Mouse (Mus musculus) kidney, adult 2 months (tissue): Measurements from ENCODE around the gene Ppp2r2c. TPM values are rescaled to one million over a fixed set of nuclear protein-coding genes. Genes with fewer than 3 reads are reported as not detected.

Experiments used
- DNase-seq: peaks from one replicate; pipeline ENCODE4 v3.0.0; 2021
- H3K27ac ChIP-seq: fragments of 200-500 bp; 2 replicates; pipeline ENCODE4 v1.5.1; 2012; ENCODE audit warnings: low read depth, low read length, control low read depth, inconsistent platforms; ENCODE audit not compliant: insufficient read depth
- H3K27me3 ChIP-seq: fragments of 200-500 bp; replicated peaks from 2 replicates; pipeline ENCODE4 v1.6.1; 2012; ENCODE audit warnings: mild to moderate bottlenecking, moderate library complexity, low read length, inconsistent platforms; ENCODE audit not compliant: control insufficient read depth, insufficient read depth
- H3K36me3 ChIP-seq: fragments of 200-500 bp; 2 replicates; pipeline ENCODE4 v1.6.1; 2012; ENCODE audit warnings: mild to moderate bottlenecking, moderate library complexity, low read length, inconsistent platforms; ENCODE audit not compliant: control insufficient read depth, insufficient read depth
- H3K4me1 ChIP-seq: fragments of 200-500 bp; 2 replicates; pipeline ENCODE4 v1.6.1; 2011; ENCODE audit warnings: low read length; ENCODE audit not compliant: control insufficient read depth, insufficient read depth
- H3K4me3 ChIP-seq: fragments of 200-500 bp; 2 replicates; pipeline ENCODE4 v1.5.1; 2011; ENCODE audit warnings: mild to moderate bottlenecking, low read depth, low read length, control low read depth; ENCODE audit not compliant: insufficient read depth
- CTCF ChIP-seq: fragments of 200-500 bp; conservative IDR thresholded peaks from 2 replicates; pipeline ENCODE4 v1.5.1; 2011; ENCODE audit warnings: low read depth, mild to moderate bottlenecking, control low read depth, low read length, moderate library complexity, mixed read lengths; ENCODE audit not compliant: insufficient read depth, insufficient read length
- POLR2A ChIP-seq: fragments of 200-500 bp; IDR thresholded peaks from one replicate; pipeline ENCODE4 v1.6.1; 2011; ENCODE audit warnings: low read depth, low read length, control low read depth
- WGBS: fragments of 180-500 bp; shearing (Covaris S2); methylation state at CpG from one replicate; pipeline ENCODE4 v1.1.7; 2018; 5-methylcytosine and 5-hydroxymethylcytosine counted together
- polyA plus RNA-seq: library from polyadenylated mRNA; depleted of rRNA; stranded (reverse); fragments of >200 nt; gene quantifications from 2 replicates; pipeline ENCODE4 v1.2.3, GENCODE M21; 2012

Ppp2r2c gene
- polyA plus RNA-seq, 1 experiment = 0.58 TPM

- H3K36me3 ChIP-seq = no peaks in the 10 kb centered on the region
- DNase-seq = peak; percentile 55
- no peak overlapping the region for H3K4me3 ChIP-seq
- WGBS = 3% methylated on average over 6 of the region's 6 CpGs
- H3K27me3 ChIP-seq = no peaks in the 10 kb centered on the region
- no peak overlapping the region for H3K27ac ChIP-seq
- TF ChIP-seq CTCF = peak; percentile 92
- TF ChIP-seq POLR2A = no peak
- H3K4me1 ChIP-seq = no peaks in the 10 kb centered on the region
These were observed 32.4 kb upstream of the Ppp2r2c start for GRCm38 (mm10) chr5:36835933-36836332.

GRCm38 (mm10) chr5:36839032-36839431 is 29.3 kb upstream of the Ppp2r2c start:
- no peak overlapping the region for H3K27ac ChIP-seq
- H3K36me3 ChIP-seq = no peaks in the 10 kb centered on the region
- TF ChIP-seq CTCF = no peak
- no peak for TF ChIP-seq POLR2A
- H3K4me3 ChIP-seq = no peak overlapping the region
- no peak for DNase-seq
- H3K4me1 ChIP-seq = no peaks in the 10 kb centered on the region
- no peaks in the 10 kb centered on the region for H3K27me3 ChIP-seq
- WGBS = 92% methylated on average over 2 of the region's 2 CpGs

- no peak for TF ChIP-seq CTCF
- TF ChIP-seq POLR2A = no peak
- DNase-seq = no peak
- Histone ChIP-seq H3K27me3 (no peaks in the 10 kb centered on the region), H3K4me3 (no peak overlapping the region), H3K4me1 (no peaks in the 10 kb centered on the region), H3K27ac (no peak overlapping the region), H3K36me3 (no peaks in the 10 kb centered on the region)
- WGBS = 76% methylated on average over 8 of the region's 8 CpGs
These were observed 28.7 kb upstream of the Ppp2r2c start for GRCm38 (mm10) chr5:36839602-36840001.

GRCm38 (mm10) chr5:36840092-36840491 is 28.2 kb upstream of the Ppp2r2c start:
- DNase-seq = no peak
- no peaks in the 10 kb centered on the region for H3K27me3 ChIP-seq
- 80% methylated on average over 7 of the region's 7 CpGs for WGBS
- no peaks in the 10 kb centered on the region for H3K4me1 ChIP-seq
- no peak overlapping the region for H3K27ac ChIP-seq
- H3K4me3 ChIP-seq = no peak overlapping the region
- no peak for TF ChIP-seq CTCF
- no peak for TF ChIP-seq POLR2A
- no peaks in the 10 kb centered on the region for H3K36me3 ChIP-seq

GRCm38 (mm10) chr5:36841701-36842100 is 26.6 kb upstream of the Ppp2r2c start:
- Histone ChIP-seq H3K4me1 (no peaks in the 10 kb centered on the region), H3K4me3 (no peak overlapping the region), H3K27ac (no peak overlapping the region), H3K36me3 (no peaks in the 10 kb centered on the region), H3K27me3 (no peaks in the 10 kb centered on the region)
- 44% methylated on average over 1 of the region's 1 CpGs for WGBS
- TF ChIP-seq CTCF (no peak), POLR2A (no peak)
- no peak for DNase-seq

- WGBS = 49% methylated on average over 10 of the region's 10 CpGs
- no peaks in the 10 kb centered on the region for H3K36me3 ChIP-seq
- DNase-seq = no peak
- TF ChIP-seq CTCF (no peak), POLR2A (no peak)
- H3K27ac ChIP-seq = no peak overlapping the region
- H3K4me1 ChIP-seq = no peaks in the 10 kb centered on the region
- H3K27me3 ChIP-seq = no peaks in the 10 kb centered on the region
- H3K4me3 ChIP-seq = no peak overlapping the region
These were observed 23.8 kb upstream of the Ppp2r2c start for GRCm38 (mm10) chr5:36844490-36844889.

- no peak for DNase-seq
- Histone ChIP-seq H3K27ac (no peak overlapping the region), H3K4me3 (no peak overlapping the region), H3K36me3 (no peaks in the 10 kb centered on the region), H3K27me3 (no peaks in the 10 kb centered on the region), H3K4me1 (no peaks in the 10 kb centered on the region)
- 41% methylated on average over 4 of the region's 4 CpGs for WGBS
- no peak for TF ChIP-seq CTCF
- no peak for TF ChIP-seq POLR2A
These were observed 16.7 kb upstream of the Ppp2r2c start for GRCm38 (mm10) chr5:36851572-36851971.

- no peak overlapping the region for H3K4me3 ChIP-seq
- no peak for TF ChIP-seq CTCF
- no peak for TF ChIP-seq POLR2A
- H3K4me1 ChIP-seq = no peaks in the 10 kb centered on the region
- WGBS = 76% methylated on average over 3 of the region's 3 CpGs
- no peaks in the 10 kb centered on the region for H3K36me3 ChIP-seq
- no peaks in the 10 kb centered on the region for H3K27me3 ChIP-seq
- no peak overlapping the region for H3K27ac ChIP-seq
- DNase-seq = no peak
These were observed 13.1 kb upstream of the Ppp2r2c start for GRCm38 (mm10) chr5:36855180-36855579.
